Mouse (Mus musculus): ENCODE results near the gene Atp11a. TPM values are rescaled to one million over a fixed set of nuclear protein-coding genes. Genes with fewer than 3 reads are reported as not detected.

Gene Atp11a
- total and polyA plus RNA-seq, 2 experiments from 2014 or later = 10.5 to 77.4 TPM

DNA sequence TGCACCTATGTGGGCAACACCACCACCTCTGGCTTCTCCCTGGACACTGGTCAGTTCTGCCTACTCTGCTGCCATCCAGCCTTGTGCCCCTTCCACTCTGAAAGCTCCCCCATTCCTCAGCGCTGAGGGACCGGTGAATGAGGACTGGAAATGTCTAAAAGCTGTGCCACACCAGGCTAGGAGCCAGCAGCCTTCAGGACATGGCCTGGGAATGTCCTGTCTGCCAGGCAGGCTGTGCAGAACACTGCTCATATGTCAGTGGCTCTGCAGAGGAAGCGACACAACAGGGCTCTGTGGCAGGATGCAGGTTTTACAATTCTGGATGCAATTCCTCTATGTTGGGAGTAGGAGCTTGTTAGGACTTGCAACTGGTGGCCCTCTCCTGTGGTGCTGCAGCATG is 106.2 kb downstream of the Atp11a start:
- Histone ChIP-seq H3K4me1 (ENCODE audit: control insufficient read depth, insufficient read depth) (no peaks in the 10 kb centered on the region), H3K27me3 (ENCODE audit: control insufficient read depth, insufficient read depth, low read length) (no peaks in the 10 kb centered on the region), H3K9ac (replicated peaks; ENCODE audit: low read depth, low read length) (no peak overlapping the region), H3K4me3 (ENCODE audit: low read depth, low read length) (no peak overlapping the region), H3K36me3 (replicated peaks; ENCODE audit: control insufficient read depth, insufficient read depth, low read length) (peaks cover 83% of the 10 kb centered on the region), H3K9me3 (replicated peaks; ENCODE audit: control insufficient read depth, low read length) (no peaks in the 10 kb centered on the region), H3K27ac (ENCODE audit: low read depth) (no peak overlapping the region), H3K4me2 (ENCODE audit: low read depth, low read length) (no peak overlapping the region)
- TF ChIP-seq EP300 (IDR thresholded peaks at IDR 0.05; ENCODE audit: low read depth) = no peak
- TF ChIP-seq CTCF (IDR thresholded peaks at IDR 0.05; ENCODE audit: low read depth) = no peak
- DNase-seq (ENCODE audit: low spot score) = no peak
- 84% methylated on average over 3 of the region's 3 CpGs for WGBS
- no peak for ATAC-seq (ENCODE audit: insufficient read depth, low read depth)

DNA sequence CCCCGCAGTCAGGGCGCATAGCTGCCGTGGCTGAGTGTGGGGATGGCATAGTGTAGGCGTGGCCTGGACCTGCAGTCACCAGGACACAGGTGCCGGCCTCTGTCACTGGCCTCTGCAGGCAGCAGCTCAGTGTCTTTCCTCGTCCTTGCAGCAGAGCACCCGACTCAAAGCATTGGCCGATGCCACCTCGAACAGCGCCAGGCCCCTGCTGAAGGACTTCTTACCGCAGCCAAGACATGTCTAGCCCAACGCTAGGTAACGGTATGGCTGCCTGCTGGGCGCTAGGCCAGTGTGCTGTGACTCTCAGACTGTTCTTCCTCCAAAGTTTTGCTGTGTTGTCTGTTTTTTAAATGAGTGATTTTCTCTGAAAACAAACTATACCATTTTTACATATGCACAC is 106.8 kb downstream of the Atp11a start:
- H3K4me2 ChIP-seq (ENCODE audit: low read depth, low read length) = no peak overlapping the region
- DNase-seq (ENCODE audit: low spot score) (no peak), ATAC-seq (ENCODE audit: insufficient read depth, low read depth) (no peak)
- H3K4me3 ChIP-seq (ENCODE audit: low read depth, low read length) = no peak overlapping the region
- H3K27ac ChIP-seq (ENCODE audit: low read depth) = no peak overlapping the region
- no peaks in the 10 kb centered on the region for H3K27me3 ChIP-seq (ENCODE audit: control insufficient read depth, insufficient read depth, low read length)
- H3K36me3 ChIP-seq (replicated peaks; ENCODE audit: control insufficient read depth, insufficient read depth, low read length) = peaks cover 78% of the 10 kb centered on the region
- 84% methylated on average over 14 of the region's 14 CpGs for WGBS
- no peaks in the 10 kb centered on the region for H3K9me3 ChIP-seq (replicated peaks; ENCODE audit: control insufficient read depth, low read length)
- no peaks in the 10 kb centered on the region for H3K4me1 ChIP-seq (ENCODE audit: control insufficient read depth, insufficient read depth)
- no peak overlapping the region for H3K9ac ChIP-seq (replicated peaks; ENCODE audit: low read depth, low read length)
- no peak for TF ChIP-seq EP300 (IDR thresholded peaks at IDR 0.05; ENCODE audit: low read depth)
- TF ChIP-seq CTCF (IDR thresholded peaks at IDR 0.05; ENCODE audit: low read depth) = no peak

DNA sequence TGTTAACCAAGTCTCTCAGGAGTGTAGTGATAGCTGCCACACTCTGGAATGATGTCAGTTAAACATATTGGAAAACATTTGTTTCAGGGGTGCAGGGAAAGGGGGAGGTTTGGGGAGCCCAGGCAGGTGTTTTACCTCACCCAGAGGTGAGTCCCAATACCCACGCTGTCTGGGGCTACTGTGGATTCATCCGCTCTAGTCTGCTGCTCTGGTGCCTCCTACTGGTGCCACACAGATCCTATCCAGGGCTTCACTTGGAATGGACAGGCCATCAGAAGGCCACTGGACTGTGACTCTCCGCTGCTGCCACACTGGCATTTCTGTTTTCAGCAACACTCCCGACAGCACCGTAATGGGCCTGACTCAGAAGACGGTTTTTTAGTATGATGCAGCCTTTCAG is 109.0 kb downstream of the Atp11a start:
- TF ChIP-seq EP300 (IDR thresholded peaks at IDR 0.05; ENCODE audit: low read depth) (no peak), CTCF (IDR thresholded peaks at IDR 0.05; ENCODE audit: low read depth) (peak; percentile 39)
- Histone ChIP-seq H3K9ac (replicated peaks; ENCODE audit: low read depth, low read length) (no peak overlapping the region), H3K36me3 (replicated peaks; ENCODE audit: control insufficient read depth, insufficient read depth, low read length) (peaks cover 60% of the 10 kb centered on the region), H3K27me3 (ENCODE audit: control insufficient read depth, insufficient read depth, low read length) (no peaks in the 10 kb centered on the region), H3K4me2 (ENCODE audit: low read depth, low read length) (no peak overlapping the region), H3K4me3 (ENCODE audit: low read depth, low read length) (no peak overlapping the region), H3K27ac (ENCODE audit: low read depth) (no peak overlapping the region), H3K4me1 (ENCODE audit: control insufficient read depth, insufficient read depth) (no peaks in the 10 kb centered on the region), H3K9me3 (replicated peaks; ENCODE audit: control insufficient read depth, low read length) (no peaks in the 10 kb centered on the region)
- WGBS = 77% methylated on average over 6 of the region's 6 CpGs
- DNase-seq (ENCODE audit: low spot score) (no peak), ATAC-seq (ENCODE audit: insufficient read depth, low read depth) (no peak)

DNA sequence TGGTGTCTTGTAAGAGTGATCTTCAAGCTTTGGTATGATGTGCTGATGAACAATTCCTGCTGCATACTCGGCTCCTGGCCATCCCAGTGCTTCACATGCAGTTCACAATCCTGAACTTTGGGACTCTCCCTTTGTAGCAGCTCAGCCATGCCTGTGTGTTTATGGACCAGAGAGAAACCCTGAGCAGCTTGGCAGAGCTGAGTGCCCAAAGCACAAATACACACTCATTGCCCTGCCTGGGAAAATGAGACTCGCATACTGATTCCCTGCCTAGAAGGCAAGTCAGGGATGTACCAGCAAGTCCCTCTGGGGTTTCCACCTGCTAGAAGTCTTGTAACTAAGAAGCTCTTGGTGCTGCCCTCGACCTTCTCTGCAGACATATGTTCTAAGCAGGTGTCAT is 112.8 kb downstream of the Atp11a start:
- H3K27ac ChIP-seq (ENCODE audit: low read depth) = no peak overlapping the region
- H3K4me1 ChIP-seq (ENCODE audit: control insufficient read depth, insufficient read depth) = peaks cover 16% of the 10 kb centered on the region
- no peak overlapping the region for H3K4me3 ChIP-seq (ENCODE audit: low read depth, low read length)
- TF ChIP-seq EP300 (IDR thresholded peaks at IDR 0.05; ENCODE audit: low read depth) (no peak), CTCF (IDR thresholded peaks at IDR 0.05; ENCODE audit: low read depth) (no peak)
- no peaks in the 10 kb centered on the region for H3K9me3 ChIP-seq (replicated peaks; ENCODE audit: control insufficient read depth, low read length)
- DNase-seq (ENCODE audit: low spot score) (no peak), ATAC-seq (ENCODE audit: insufficient read depth, low read depth) (no peak)
- H3K36me3 ChIP-seq (replicated peaks; ENCODE audit: control insufficient read depth, insufficient read depth, low read length) = peaks cover 23% of the 10 kb centered on the region
- H3K27me3 ChIP-seq (ENCODE audit: control insufficient read depth, insufficient read depth, low read length) = peaks cover 3% of the 10 kb centered on the region; the same call in 1 of the 2 replicates
- no peak overlapping the region for H3K4me2 ChIP-seq (ENCODE audit: low read depth, low read length)
- no peak overlapping the region for H3K9ac ChIP-seq (replicated peaks; ENCODE audit: low read depth, low read length)
- 69% methylated on average over 3 of the region's 3 CpGs for WGBS

DNA sequence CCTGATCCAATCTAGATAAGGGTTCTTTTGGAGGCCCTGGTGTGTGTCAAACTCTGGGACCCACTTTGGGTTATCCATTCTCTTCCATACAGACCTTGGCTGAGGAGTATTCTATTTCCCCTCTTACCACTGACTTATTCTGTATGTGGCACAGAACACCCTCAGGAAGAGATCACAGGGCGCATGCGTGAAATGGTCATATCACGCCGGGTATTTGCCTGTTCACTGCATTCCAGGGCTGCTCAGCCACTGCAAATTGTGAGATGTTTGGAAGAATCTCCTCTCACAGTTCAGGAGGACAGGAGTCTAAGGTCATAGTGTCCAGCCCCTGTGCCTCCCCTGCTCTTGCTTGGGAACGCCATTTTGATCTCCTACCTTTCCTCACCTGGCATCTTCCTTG is 113.8 kb downstream of the Atp11a start:
- H3K27me3 ChIP-seq (ENCODE audit: control insufficient read depth, insufficient read depth, low read length) = peaks cover 13% of the 10 kb centered on the region; the same call in 1 of the 2 replicates
- H3K4me3 ChIP-seq (ENCODE audit: low read depth, low read length) = no peak overlapping the region
- peaks cover 16% of the 10 kb centered on the region for H3K4me1 ChIP-seq (ENCODE audit: control insufficient read depth, insufficient read depth)
- DNase-seq (ENCODE audit: low spot score) (no peak), ATAC-seq (ENCODE audit: insufficient read depth, low read depth) (no peak)
- no peak overlapping the region for H3K4me2 ChIP-seq (ENCODE audit: low read depth, low read length)
- 83% methylated on average over 5 of the region's 5 CpGs for whole genome bisulfite sequencing
- TF ChIP-seq CTCF (IDR thresholded peaks at IDR 0.05; ENCODE audit: low read depth) = no peak
- H3K9me3 ChIP-seq (replicated peaks; ENCODE audit: control insufficient read depth, low read length) = no peaks in the 10 kb centered on the region
- H3K27ac ChIP-seq (ENCODE audit: low read depth) = no peak overlapping the region
- peaks cover 13% of the 10 kb centered on the region; the same call in 1 of the 2 replicates for H3K36me3 ChIP-seq (replicated peaks; ENCODE audit: control insufficient read depth, insufficient read depth, low read length)
- H3K9ac ChIP-seq (replicated peaks; ENCODE audit: low read depth, low read length) = no peak overlapping the region

DNA sequence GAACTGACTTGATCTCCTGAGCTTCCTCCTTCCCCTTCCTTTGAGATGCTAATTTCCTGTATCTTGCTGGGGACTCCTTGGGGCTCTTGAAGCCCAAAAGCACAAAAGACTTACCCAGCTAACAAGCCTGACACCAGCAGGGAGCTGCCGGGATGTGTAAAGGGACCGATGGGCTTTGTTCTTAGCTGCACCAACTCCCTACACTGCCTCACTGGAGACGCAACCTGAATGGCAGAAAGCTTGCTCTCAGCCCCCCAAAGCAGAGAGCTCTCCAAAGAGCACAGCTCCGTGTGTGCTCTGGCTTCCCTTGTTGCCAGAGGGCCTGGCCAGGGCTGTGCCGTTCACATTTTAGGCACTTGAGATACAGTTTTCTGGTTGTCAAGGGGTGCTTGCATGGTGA is 114.6 kb downstream of the Atp11a start:
- 11% methylated on average over 5 of the region's 5 CpGs for WGBS
- peak; percentile 43; the same call in 1 of the 2 replicates for ATAC-seq (ENCODE audit: insufficient read depth, low read depth)
- no peaks in the 10 kb centered on the region for H3K9me3 ChIP-seq (replicated peaks; ENCODE audit: control insufficient read depth, low read length)
- no peak overlapping the region for H3K9ac ChIP-seq (replicated peaks; ENCODE audit: low read depth, low read length)
- peaks cover 14% of the 10 kb centered on the region; the same call in 1 of the 2 replicates for H3K27me3 ChIP-seq (ENCODE audit: control insufficient read depth, insufficient read depth, low read length)
- H3K36me3 ChIP-seq (replicated peaks; ENCODE audit: control insufficient read depth, insufficient read depth, low read length) = 0 out of 2 replicates have a peak, but pooled peaks cover 6% of the 10 kb centered on the region
- peaks cover 16% of the 10 kb centered on the region for H3K4me1 ChIP-seq (ENCODE audit: control insufficient read depth, insufficient read depth)
- no peak overlapping the region for H3K4me3 ChIP-seq (ENCODE audit: low read depth, low read length)
- DNase-seq (ENCODE audit: low spot score) = peak; percentile 13
- no peak overlapping the region for H3K4me2 ChIP-seq (ENCODE audit: low read depth, low read length)
- TF ChIP-seq CTCF (IDR thresholded peaks at IDR 0.05; ENCODE audit: low read depth) = no peak
- TF ChIP-seq EP300 (IDR thresholded peaks at IDR 0.05; ENCODE audit: low read depth) = no peak
- H3K27ac ChIP-seq (ENCODE audit: low read depth) = no peak overlapping the region

Data from heart, postnatal 0 days (tissue).